Mouse (Mus musculus) lung, postnatal 0 days (tissue): ENCODE results near the gene Rabep2.

Experiments used
- CTCF ChIP-seq: IDR thresholded peaks from 2 replicates; pipeline ENCODE4 v1.5.1; 2016; ENCODE audit warnings: antibody characterized with exemption, mild to moderate bottlenecking
- EP300 ChIP-seq: IDR thresholded peaks from 2 replicates; pipeline ENCODE4 v1.6.1; 2016; ENCODE audit warnings: antibody characterized with exemption, mild to moderate bottlenecking, control low read depth

GRCm38 (mm10) chr7:126450641-126451040 lies 22.1 kb downstream of the Rabep2 start:
- TF ChIP-seq CTCF (no peak), EP300 (no peak)
